Mouse (Mus musculus) hindbrain, postnatal 0 days (tissue): Measurements from ENCODE around the gene Tmem8b. TPM values are rescaled to one million over a fixed set of nuclear protein-coding genes. Genes with fewer than 3 reads are reported as not detected.

Source experiments
- ATAC-seq: fragments of 200-750 bp; cut with Nextera tagmentation; 2 replicates; pipeline ENCODE4 v1.8.0; 2017; ENCODE audit warnings: mild to moderate bottlenecking, moderate TSS enrichment, moderate library complexity
- DNase-seq: peaks from one replicate; pipeline ENCODE4 v3.0.0-alpha.2; 2015; ENCODE audit warnings: low spot score
- H3K27ac ChIP-seq: fragments of 300-500 bp; sonication (generic); 2 replicates; pipeline ENCODE4 v1.5.1; 2014; ENCODE audit warnings: mild to moderate bottlenecking
- H3K27me3 ChIP-seq: fragments of 300-500 bp; sonication (generic); 2 replicates; pipeline ENCODE4 v1.6.1; 2014; ENCODE audit warnings: low read length, mixed read lengths; ENCODE audit not compliant: insufficient read depth
- H3K36me3 ChIP-seq: fragments of 300-500 bp; sonication (generic); 2 replicates; pipeline ENCODE4 v1.6.1; 2014; ENCODE audit warnings: low read length, mixed read lengths; ENCODE audit not compliant: insufficient read depth
- H3K4me1 ChIP-seq: fragments of 300-500 bp; sonication (generic); 2 replicates; pipeline ENCODE4 v1.6.1; 2014; ENCODE audit warnings: antibody characterized with exemption, low read length, mixed read lengths; ENCODE audit not compliant: insufficient read depth
- H3K4me2 ChIP-seq: fragments of 300-500 bp; sonication (generic); 2 replicates; pipeline ENCODE4 v1.6.1; 2014; ENCODE audit warnings: low read depth, mild to moderate bottlenecking, low read length, moderate library complexity, mixed read lengths
- H3K4me3 ChIP-seq: fragments of 300-500 bp; sonication (generic); 2 replicates; pipeline ENCODE4 v1.5.1; 2014; ENCODE audit warnings: low read length
- H3K9ac ChIP-seq: fragments of 300-500 bp; sonication (generic); replicated peaks from 2 replicates; pipeline ENCODE4 v1.6.1; 2014; ENCODE audit warnings: mild to moderate bottlenecking, low read length, moderate library complexity, mixed read lengths
- H3K9me3 ChIP-seq: fragments of 300-500 bp; sonication (generic); 2 replicates; pipeline ENCODE4 v1.6.1; 2016; ENCODE audit warnings: low read length, mixed read lengths
- CTCF ChIP-seq: IDR thresholded peaks from 2 replicates; pipeline ENCODE4 v1.5.1; 2016; ENCODE audit warnings: antibody characterized with exemption, control low read depth, low read depth
- WGBS: fragments of 180-500 bp; shearing (Covaris S2); extraction: QIAGEN DNeasy Blood & Tissue Kit; methylation state at CpG from one replicate; pipeline ENCODE4 v1.1.7; 2014; 5-methylcytosine and 5-hydroxymethylcytosine counted together
- polyA plus RNA-seq: library from polyadenylated mRNA; unstranded; fragments of >200 nt; fragmentation: Nextera tagmentation; extraction: Ambion mirVana; gene quantifications from 2 replicates; pipeline ENCODE4 v1.2.1, GENCODE M21; 2015
- total RNA-seq: library from RNA; depleted of rRNA; stranded (reverse); fragments of >200 nt; gene quantifications from 2 replicates; pipeline ENCODE4 v1.2.3, GENCODE M21; 2014

Gene Tmem8b
- total and polyA plus RNA-seq, 2 experiments from 2014 or later: 11.4 to 31.6 TPM

DNA sequence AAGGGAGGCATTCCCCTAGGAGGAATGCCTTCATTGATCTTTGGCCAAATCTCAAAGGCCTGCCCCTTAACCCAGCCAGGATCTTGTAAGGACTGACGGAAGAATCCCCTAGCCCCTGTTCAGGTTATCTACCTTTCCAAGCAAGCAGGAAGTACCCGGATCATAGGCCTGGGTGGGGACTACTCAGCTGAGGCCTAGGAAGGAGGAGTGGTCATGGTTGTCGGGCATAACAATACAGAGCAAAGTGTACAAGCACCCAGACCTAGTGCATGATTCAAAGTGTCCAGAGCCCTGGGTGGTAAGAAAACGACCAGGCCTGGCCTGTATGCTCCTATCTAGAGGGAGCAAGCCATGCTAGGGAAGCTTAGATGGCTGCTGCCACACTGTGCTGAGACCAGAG, 6.8 kb downstream of the Tmem8b start:
- WGBS: 76% methylated on average over 4 of the region's 4 CpGs
- H3K36me3 ChIP-seq: peaks cover 51% of the 10 kb centered on the region
- DNase-seq (no peak), ATAC-seq (no peak)
- no peak overlapping the region for H3K9ac ChIP-seq
- H3K4me3 ChIP-seq: no peak overlapping the region
- peaks cover 9% of the 10 kb centered on the region for H3K4me1 ChIP-seq
- no peaks in the 10 kb centered on the region for H3K27me3 ChIP-seq
- no peaks in the 10 kb centered on the region for H3K9me3 ChIP-seq
- TF ChIP-seq CTCF: no peak
- H3K4me2 ChIP-seq: no peak overlapping the region
- no peak overlapping the region for H3K27ac ChIP-seq

- ATAC-seq (no peak), DNase-seq (no peak)
- Histone ChIP-seq H3K4me1 (no peaks in the 10 kb centered on the region), H3K27me3 (no peaks in the 10 kb centered on the region), H3K4me2 (no peak overlapping the region), H3K36me3 (peaks cover 72% of the 10 kb centered on the region), H3K4me3 (no peak overlapping the region), H3K9me3 (no peaks in the 10 kb centered on the region), H3K27ac (no peak overlapping the region), H3K9ac (no peak overlapping the region)
- WGBS: 87% methylated on average over 6 of the region's 6 CpGs
- no peak for TF ChIP-seq CTCF
Observed at GRCm38 (mm10) chr4:43678541-43678940, 9.8 kb downstream of the Tmem8b start.

DNA sequence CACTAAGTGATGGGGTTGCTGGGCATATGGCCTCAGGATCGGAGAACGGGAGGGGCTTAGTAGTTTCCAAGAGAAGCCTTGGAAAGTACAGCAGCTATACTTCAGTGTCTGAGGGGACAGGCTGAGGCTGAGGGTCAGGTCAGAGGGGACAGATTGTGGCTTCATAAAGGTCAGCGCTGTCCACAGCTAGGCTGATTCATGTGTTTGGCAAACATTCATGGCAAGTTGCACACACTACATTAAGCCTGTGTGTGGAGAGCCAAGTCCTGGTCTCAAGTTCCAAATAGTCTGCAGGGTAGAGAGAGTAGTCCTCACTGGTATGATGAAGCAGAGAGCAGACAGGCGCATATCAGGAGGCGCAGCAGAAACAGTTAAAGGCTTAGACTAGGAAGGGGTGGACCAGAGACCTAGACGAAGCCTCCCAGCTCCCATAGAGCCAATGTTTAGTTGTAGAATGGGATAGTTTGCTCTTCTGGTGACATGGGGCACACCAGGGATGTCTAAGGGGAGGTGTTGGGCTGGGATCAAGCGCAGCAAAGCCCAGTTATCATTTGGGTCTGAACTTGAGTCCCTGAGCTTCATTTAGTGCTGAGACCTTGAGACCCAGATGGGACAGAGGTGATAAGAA, 10.8 kb downstream of the Tmem8b start:
- WGBS: 89% methylated on average over 7 of the region's 7 CpGs
- Histone ChIP-seq H3K4me1 (no peaks in the 10 kb centered on the region), H3K4me3 (no peak overlapping the region), H3K36me3 (peaks cover 67% of the 10 kb centered on the region), H3K9me3 (no peaks in the 10 kb centered on the region), H3K27ac (no peak overlapping the region), H3K9ac (no peak overlapping the region), H3K27me3 (no peaks in the 10 kb centered on the region), H3K4me2 (no peak overlapping the region)
- DNase-seq: no peak
- ATAC-seq: no peak
- no peak for TF ChIP-seq CTCF

- 81% methylated on average over 17 of the region's 17 CpGs for WGBS
- Histone ChIP-seq H3K4me1 (no peaks in the 10 kb centered on the region), H3K36me3 (peaks cover 29% of the 10 kb centered on the region), H3K4me3 (no peak overlapping the region), H3K27ac (no peak overlapping the region), H3K9me3 (no peaks in the 10 kb centered on the region), H3K4me2 (no peak overlapping the region), H3K9ac (no peak overlapping the region), H3K27me3 (no peaks in the 10 kb centered on the region)
- no peak for TF ChIP-seq CTCF
- peak; percentile 10 for DNase-seq
- no peak for ATAC-seq
Observed at GRCm38 (mm10) chr4:43690021-43690420, 21.2 kb downstream of the Tmem8b start.

DNA sequence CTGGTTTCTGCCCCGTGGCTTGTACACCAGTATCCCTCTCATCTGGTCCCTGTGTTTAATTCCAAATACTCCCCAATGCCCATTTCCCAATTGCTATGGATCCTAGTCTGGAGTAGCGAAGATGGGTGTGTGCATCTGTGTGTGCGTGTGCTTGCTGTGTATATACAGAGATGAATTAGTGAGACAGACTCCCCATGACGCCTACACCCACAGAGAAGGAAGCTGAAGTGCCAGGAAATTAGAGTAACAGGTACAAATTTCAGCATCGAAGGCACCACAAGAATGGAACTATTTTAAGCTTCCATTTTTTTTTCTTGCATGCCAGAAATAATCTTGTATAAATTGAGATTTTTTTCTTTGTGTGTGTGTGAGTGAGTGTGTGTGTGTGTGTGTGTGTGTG, 22.3 kb downstream of the Tmem8b start:
- Histone ChIP-seq H3K4me2 (no peak overlapping the region), H3K4me3 (no peak overlapping the region), H3K36me3 (peaks cover 25% of the 10 kb centered on the region), H3K27me3 (no peaks in the 10 kb centered on the region), H3K4me1 (no peaks in the 10 kb centered on the region), H3K9ac (no peak overlapping the region), H3K27ac (no peak overlapping the region), H3K9me3 (no peaks in the 10 kb centered on the region)
- ATAC-seq: no peak
- WGBS: 81% methylated on average over 5 of the region's 5 CpGs
- TF ChIP-seq CTCF: no peak
- no peak for DNase-seq

- no peak overlapping the region for H3K9ac ChIP-seq
- H3K9me3 ChIP-seq: no peaks in the 10 kb centered on the region
- 75% methylated on average over 5 of the region's 5 CpGs for WGBS
- H3K4me2 ChIP-seq: no peak overlapping the region
- H3K27ac ChIP-seq: no peak overlapping the region
- no peak overlapping the region for H3K4me3 ChIP-seq
- TF ChIP-seq CTCF: no peak
- H3K27me3 ChIP-seq: no peaks in the 10 kb centered on the region
- ATAC-seq (no peak), DNase-seq (no peak)
- peaks cover 5% of the 10 kb centered on the region; the same call in 1 of the 2 replicates for H3K4me1 ChIP-seq
- peaks cover 11% of the 10 kb centered on the region for H3K36me3 ChIP-seq
Observed at GRCm38 (mm10) chr4:43693806-43694241, 25.1 kb downstream of the Tmem8b start.

- TF ChIP-seq CTCF: no peak
- Histone ChIP-seq H3K36me3 (peaks cover 4% of the 10 kb centered on the region), H3K27me3 (no peaks in the 10 kb centered on the region), H3K4me2 (no peak overlapping the region), H3K9me3 (no peaks in the 10 kb centered on the region), H3K4me1 (peaks cover 5% of the 10 kb centered on the region; the same call in 1 of the 2 replicates), H3K4me3 (no peak overlapping the region), H3K27ac (no peak overlapping the region), H3K9ac (no peak overlapping the region)
- DNase-seq (no peak), ATAC-seq (no peak)
- WGBS: 93% methylated on average over 1 of the region's 1 CpGs
Observed at GRCm38 (mm10) chr4:43694439-43695248, 25.9 kb downstream of the Tmem8b start.
